6 mouse cellular contexts compared by ENCODE assay signal in the genomic region with DNA sequence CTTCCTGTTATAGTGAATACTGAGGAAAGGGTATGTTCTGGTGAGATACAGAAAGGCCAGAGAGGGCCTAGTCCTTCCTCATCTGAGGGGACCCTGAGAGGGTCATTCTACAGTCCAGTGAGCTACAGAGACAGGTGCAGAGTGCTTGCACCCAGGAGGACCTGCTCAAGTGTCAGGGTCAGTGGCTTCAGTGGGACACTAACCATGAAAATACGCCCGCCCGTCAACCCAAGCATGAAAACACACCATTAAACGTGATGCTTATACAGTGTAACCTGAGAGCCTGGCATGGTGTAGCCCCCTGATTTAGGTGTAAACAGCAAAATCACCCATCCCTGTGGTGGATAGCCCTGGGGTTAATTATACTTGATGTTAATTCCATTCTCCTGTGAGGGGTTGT.
DNase-seq lines count a peak whose midpoint lies in the region; ATAC-seq and TF ChIP-seq lines count a peak whose summit lies in the region.
"Not testable (repeated sequence)": the region's sequence is repeated elsewhere in the genome, so short reads cannot be mapped to it uniquely, and the experiment has no call there.

No protein-coding gene starts in this region.

- H3K9ac ChIP-seq in kidney, embryonic 14.5 days (ENCODE audit: low read depth, low read length); kidney, embryonic 15.5 days; kidney, embryonic 16.5 days (replicated peaks; ENCODE audit: low read length); kidney, postnatal 0 days (ENCODE audit: low read depth, low read length): not testable (repeated sequence)

- H3K27me3 ChIP-seq in kidney, embryonic 14.5 days (ENCODE audit: control insufficient read depth, insufficient read depth, low read length); kidney, embryonic 15.5 days; kidney, embryonic 16.5 days (ENCODE audit: insufficient read depth, low read length); kidney, postnatal 0 days (ENCODE audit: insufficient read depth, low read length): not testable (repeated sequence)

- TF ChIP-seq CTCF in kidney, postnatal 0 days (IDR thresholded peaks at IDR 0.05; ENCODE audit: low read depth), result not testable (repeated sequence)

- not testable (repeated sequence) for H3K9me3 ChIP-seq in kidney, embryonic 14.5 days (ENCODE audit: control insufficient read depth, low read length); kidney, embryonic 15.5 days (replicated peaks); kidney, embryonic 16.5 days (ENCODE audit: low read length); kidney, postnatal 0 days (replicated peaks; ENCODE audit: low read length)

- ATAC-seq in kidney, embryonic 14.5 days (ENCODE audit: low FRiP score, low TSS enrichment), result peak; percentile 93
- ATAC-seq in kidney, embryonic 15.5 days (replicated peaks; ENCODE audit: low FRiP score), result peak; percentile 92
- ATAC-seq in kidney, embryonic 16.5 days (ENCODE audit: low FRiP score, low TSS enrichment), result peak; percentile 92
- ATAC-seq in kidney, postnatal 0 days (replicated peaks; ENCODE audit: low FRiP score, low read depth), result peak; percentile 79

- not testable (repeated sequence) for H3K4me2 ChIP-seq in kidney, embryonic 14.5 days (replicated peaks; ENCODE audit: low read depth, low read length); kidney, embryonic 15.5 days; kidney, embryonic 16.5 days (replicated peaks; ENCODE audit: low read depth, low read length); kidney, postnatal 0 days (ENCODE audit: low read length)

- peak; percentile 79 for DNase-seq in heart, adult 11 months
- DNase-seq in kidney, postnatal 0 days (ENCODE audit: low spot score), result peak; percentile 56
- peak; percentile 47 to 60 for DNase-seq in kidney, postnatal 4 days

- 28% methylated on average over 4 of the region's 4 CpGs for WGBS in kidney, embryonic 14.5 days
- WGBS in kidney, embryonic 15.5 days, result 45% methylated on average over 4 of the region's 4 CpGs
- WGBS in kidney, embryonic 16.5 days, result 24% methylated on average over 4 of the region's 4 CpGs
- WGBS in kidney, postnatal 0 days, result 34% methylated on average over 4 of the region's 4 CpGs

- H3K36me3 ChIP-seq in kidney, embryonic 14.5 days (ENCODE audit: control insufficient read depth, insufficient read depth, low read length); kidney, embryonic 15.5 days; kidney, embryonic 16.5 days (ENCODE audit: insufficient read depth, low read length); kidney, postnatal 0 days (ENCODE audit: insufficient read depth, low read length): not testable (repeated sequence)

- H3K27ac ChIP-seq in kidney, embryonic 14.5 days (ENCODE audit: low read depth, low read length); kidney, embryonic 15.5 days; kidney, embryonic 16.5 days (ENCODE audit: low read length); kidney, postnatal 0 days: not testable (repeated sequence)

- H3K4me1 ChIP-seq in kidney, embryonic 14.5 days (ENCODE audit: control insufficient read depth, insufficient read depth, low read length); kidney, embryonic 15.5 days; kidney, embryonic 16.5 days (ENCODE audit: insufficient read depth, low read length); kidney, postnatal 0 days (replicated peaks; ENCODE audit: insufficient read depth, low read length): not testable (repeated sequence)

- not testable (repeated sequence) for H3K4me3 ChIP-seq in kidney, embryonic 14.5 days (ENCODE audit: low read length); kidney, embryonic 15.5 days (replicated peaks); kidney, embryonic 16.5 days (ENCODE audit: low read length); kidney, postnatal 0 days (replicated peaks; ENCODE audit: low read depth, low read length)
